Mouse (Mus musculus): Measurements from ENCODE around the gene Entpd6.
A peak's percentile ranks its signal among the peaks of the same experiment; 100 is the strongest.

The Entpd6 gene

DNA sequence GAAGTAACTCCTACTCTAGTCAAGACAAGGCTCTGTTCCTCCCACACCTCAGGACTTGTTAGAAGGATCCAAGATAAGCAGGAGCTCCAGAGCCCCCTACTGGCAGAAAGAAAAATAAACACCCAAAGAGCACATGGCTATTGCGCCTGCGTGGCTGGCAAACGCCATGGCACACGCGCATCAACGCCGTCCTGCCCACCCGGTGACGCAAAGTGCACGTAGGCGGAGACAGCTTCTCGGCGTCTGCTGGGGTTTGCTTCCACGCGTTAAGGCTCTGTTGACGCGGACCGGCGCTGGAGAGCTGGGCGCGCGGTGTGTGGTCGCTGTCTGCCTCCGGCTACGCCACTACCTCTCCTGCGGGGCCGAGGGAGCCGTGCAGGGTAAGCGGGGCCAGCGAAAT is at the start of gene Entpd6:
Entpd6 (plus strand) TSS at position 189 of the 400 bp plus-strand sequence.
- peak; percentile 94 for DNase-seq (ENCODE audit: extremely low spot score)

DNA sequence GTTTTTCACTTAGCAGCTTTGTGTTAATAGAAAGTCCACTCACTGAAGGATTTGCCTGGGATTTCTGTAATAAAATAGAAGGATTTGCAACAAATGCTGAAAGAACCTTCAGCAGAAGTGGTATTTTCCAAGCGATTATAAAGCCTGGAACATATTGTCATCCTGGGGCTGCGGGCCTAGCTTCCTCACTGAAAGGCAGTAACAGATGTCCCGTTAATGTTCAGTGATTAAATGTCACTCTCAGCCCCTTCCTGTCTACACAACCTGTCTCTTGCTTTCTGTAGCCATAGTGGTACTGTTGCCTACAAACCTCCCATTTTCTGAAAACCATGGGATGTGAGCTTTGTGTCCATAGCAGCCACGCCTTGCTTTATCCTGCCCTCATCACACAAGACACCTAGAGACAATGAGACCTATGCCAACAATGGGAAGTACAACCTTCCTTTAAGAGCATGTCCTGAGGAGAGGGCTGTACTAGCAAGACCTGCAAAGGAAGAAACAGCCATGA is 36.6 kb upstream of the Entpd6 start:
- DNase-seq (ENCODE audit: extremely low spot score), result no peak

GRCm38 (mm10) chr2:150735756-150736576 is 12.9 kb upstream of the Entpd6 start:
- peak; percentile 65 for DNase-seq (ENCODE audit: extremely low spot score)

- no peak for DNase-seq (ENCODE audit: extremely low spot score)
Measured at GRCm38 (mm10) chr2:150737881-150738280, 11.0 kb upstream of the Entpd6 start.

GRCm38 (mm10) chr2:150740145-150740841 is 8.5 kb upstream of the Entpd6 start:
- no peak for DNase-seq (ENCODE audit: extremely low spot score)

DNA sequence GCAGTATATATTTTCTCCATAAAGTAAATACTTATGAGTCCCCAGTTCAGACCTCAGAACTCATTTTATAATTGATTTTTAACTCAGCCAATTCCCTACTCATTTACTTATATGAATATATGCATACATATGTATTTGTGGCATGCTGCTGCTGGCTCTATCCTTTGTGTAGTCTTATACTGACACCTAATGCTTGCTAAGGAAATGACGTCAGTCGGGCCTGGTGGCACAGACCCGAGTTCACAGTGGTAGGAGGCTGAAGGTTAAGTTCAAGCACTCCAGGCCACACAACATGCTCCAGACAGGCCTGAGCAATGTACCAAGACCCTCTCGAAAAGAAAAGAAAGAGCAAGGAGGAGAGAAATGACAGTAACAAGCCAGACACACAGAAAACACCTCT is 7.4 kb upstream of the Entpd6 start:
- DNase-seq (ENCODE audit: extremely low spot score), result peak; percentile 16

DNA sequence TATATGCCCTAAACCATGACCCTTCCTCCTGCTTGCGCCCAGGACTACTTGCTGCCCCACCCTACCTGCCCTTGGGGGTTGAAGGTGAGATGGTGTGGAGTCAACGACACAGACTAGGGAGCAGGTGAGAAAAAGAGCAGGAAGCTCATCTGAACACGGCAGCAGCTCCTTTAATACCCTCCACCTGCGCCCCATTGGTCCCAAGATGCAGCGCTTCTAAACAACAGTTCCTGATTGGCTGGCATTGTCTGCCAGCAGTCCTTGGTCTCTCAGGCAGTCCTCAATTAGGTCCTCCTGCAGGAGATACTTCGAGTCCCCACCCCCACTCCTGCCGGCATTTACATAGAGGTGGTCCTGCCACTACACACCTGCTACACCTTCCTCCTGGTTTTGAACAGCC is 3.8 kb upstream of the Entpd6 start:
- DNase-seq (ENCODE audit: extremely low spot score), result no peak

DNA sequence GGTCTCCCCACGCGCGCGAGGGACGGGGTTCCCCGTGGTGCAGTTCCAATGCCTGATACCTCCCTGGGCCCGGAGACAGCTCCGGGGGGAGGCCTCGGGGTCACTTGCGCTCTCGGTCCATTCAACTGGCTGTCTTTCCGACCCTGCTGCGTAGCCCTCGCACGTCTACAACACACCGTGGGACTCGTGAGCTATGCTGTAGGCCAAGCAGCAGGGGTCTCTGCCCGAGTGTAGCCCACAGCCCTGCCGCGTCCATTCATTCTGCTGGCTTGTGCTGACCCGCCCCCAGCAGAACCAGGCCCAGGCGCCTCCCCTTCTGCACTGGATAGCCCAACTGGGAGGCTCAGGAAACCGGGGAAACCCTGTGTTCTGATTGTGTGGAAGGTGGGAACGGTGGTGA is 441 bp downstream of the Entpd6 start:
- DNase-seq (ENCODE audit: extremely low spot score), result no peak

DNA sequence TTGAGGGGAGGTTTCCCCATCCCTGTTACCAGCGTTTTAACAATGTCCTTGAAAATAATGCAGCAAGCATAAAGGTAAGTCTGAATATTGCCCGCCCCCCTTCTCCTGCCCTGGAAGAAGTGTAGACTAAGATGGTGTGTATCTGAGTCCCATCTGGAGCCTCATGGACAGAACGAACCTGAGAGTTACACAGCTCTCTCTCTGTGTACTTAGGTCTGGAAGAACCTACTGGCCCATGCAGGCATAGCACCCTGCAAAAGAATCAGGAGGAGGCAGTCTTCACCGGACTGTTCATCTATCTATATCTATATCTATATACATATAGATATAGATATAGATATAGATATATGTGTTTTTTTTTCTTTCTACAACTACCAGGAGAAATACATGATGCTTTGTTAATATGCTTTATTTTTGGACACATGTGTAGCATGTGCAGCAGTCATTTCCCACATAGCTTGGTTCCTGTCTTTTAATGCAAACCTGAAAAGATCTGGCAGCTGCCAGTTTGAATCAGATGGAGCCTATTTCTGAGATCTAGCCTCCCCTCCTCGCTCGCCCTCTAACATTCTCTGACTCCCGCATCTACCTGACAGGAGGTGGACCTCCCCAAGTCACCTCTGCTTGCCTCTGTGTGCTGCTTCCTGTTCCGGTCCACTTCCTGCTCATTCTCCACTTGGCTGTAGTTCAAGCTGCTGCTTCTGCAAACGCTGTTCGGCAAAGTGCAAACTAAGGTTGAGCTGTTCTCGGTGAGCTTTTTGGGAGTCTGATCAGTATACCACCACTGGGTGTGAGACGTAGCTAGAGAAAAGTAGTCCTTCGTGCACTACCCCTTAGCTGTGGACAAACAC is 1.5 kb downstream of the Entpd6 start:
- DNase-seq (ENCODE audit: extremely low spot score), result no peak

- no peak for DNase-seq (ENCODE audit: extremely low spot score)
Measured at GRCm38 (mm10) chr2:150755016-150755415, 6.2 kb downstream of the Entpd6 start.

DNA sequence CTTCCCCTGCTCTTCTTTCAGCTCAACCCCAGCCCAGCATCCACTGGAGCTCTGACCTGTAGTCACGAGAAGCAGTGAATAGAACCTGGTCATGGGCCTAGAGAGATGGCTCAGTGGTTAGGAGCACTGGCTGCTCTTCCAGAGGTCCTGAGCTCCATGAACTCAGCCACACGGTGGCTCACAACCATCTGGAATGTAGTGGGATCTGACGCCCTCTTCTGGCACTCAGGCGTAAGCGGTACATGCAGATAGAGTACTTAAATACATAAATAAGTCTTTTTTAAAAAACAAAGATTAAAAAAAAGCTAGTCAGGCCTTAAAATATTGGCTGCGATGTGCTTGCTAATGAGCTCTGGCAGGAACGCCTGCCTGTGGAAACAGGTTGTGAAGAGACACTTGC is 12.6 kb downstream of the Entpd6 start:
- DNase-seq (ENCODE audit: extremely low spot score), result no peak

DNA sequence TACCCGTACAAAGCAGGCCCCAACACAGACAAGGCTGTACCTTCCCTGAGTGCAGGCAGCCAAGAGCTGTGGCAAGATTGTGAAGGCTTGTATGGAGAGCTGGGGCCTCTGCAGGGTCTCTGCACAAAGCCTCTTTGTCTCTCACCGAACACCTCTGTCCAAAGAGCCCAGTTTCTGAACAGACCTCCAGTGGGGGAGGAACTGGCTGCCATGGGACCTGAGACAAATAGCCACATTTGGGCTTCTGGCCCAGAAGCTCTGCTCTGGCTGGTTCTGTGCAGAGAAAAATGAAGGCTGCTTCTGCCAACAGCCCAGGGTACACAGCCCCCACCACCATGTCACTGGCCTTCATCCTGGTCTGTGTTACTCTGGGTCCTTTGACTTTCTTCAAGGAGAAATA is 16.8 kb downstream of the Entpd6 start:
- DNase-seq (ENCODE audit: extremely low spot score), result no peak

- DNase-seq (ENCODE audit: extremely low spot score), result no peak
Measured at GRCm38 (mm10) chr2:150766083-150766862, 17.4 kb downstream of the Entpd6 start.

DNA sequence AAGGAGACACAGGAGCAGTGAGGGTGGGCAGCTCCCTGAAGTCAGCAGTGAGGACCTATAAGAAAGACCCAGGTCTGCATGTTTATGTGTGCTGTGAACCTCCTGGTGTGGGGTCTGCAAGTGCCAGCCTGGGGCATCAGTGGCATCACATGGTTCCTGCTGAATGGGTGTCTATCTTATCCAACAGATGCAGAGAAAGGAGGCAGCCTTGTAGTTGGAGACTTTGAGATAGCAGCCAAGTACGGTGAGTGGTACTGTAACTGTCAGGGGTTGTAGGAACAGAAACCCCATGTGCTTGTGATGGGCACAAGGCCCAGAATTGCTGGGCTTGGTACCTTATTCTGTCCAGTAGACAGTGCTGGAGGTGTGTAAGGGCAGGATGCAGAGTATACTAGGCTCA is 19.8 kb downstream of the Entpd6 start:
- no peak for DNase-seq (ENCODE audit: extremely low spot score)

- DNase-seq (ENCODE audit: extremely low spot score), result no peak
Measured at GRCm38 (mm10) chr2:150770747-150771146, 21.9 kb downstream of the Entpd6 start.

DNA sequence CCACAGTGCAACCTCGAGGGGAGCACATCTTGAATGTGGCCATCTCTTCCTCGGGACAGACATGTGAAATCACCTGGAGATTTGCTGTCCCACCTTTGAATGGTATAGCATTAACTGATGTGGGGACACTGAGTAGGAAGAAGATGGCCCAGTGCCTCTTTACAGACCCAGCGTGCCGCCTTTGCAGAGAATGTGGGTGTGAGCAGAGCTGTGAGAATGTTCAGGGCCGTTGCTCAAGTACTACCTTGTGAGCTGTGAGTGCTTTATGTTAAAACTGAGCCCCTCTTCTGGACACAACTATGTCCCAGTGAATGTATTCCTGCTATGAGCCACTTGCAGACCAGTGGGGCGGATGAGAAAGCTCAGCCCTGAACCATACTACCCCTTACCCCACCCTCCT is 22.3 kb downstream of the Entpd6 start:
- DNase-seq (ENCODE audit: extremely low spot score), result no peak

DNA sequence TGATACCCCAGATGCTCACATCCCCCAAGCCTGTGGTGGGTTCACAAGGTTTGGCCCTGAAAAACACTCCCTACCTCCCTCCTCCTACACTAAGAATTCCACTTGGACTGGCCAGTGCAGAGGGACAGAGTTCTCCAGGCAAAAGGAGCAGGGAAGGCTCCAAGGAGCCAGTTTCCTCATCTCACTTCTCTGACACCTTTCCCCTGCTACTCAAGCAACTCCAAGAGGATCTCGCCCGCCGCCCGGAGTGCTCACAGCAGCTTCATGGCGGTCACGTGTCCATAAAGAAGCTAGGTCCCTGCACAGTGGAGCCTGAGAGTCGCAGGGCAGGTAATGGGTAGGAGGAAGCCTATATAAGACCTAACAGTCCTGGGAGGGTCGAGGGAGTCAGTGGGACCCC is 23.2 kb downstream of the Entpd6 start:
- DNase-seq (ENCODE audit: extremely low spot score), result no peak

- no peak for DNase-seq (ENCODE audit: extremely low spot score)
Measured at GRCm38 (mm10) chr2:150772466-150773119, 23.8 kb downstream of the Entpd6 start.

- DNase-seq (ENCODE audit: extremely low spot score), result no peak
Measured at GRCm38 (mm10) chr2:150782801-150783200, 34.0 kb downstream of the Entpd6 start.

DNA sequence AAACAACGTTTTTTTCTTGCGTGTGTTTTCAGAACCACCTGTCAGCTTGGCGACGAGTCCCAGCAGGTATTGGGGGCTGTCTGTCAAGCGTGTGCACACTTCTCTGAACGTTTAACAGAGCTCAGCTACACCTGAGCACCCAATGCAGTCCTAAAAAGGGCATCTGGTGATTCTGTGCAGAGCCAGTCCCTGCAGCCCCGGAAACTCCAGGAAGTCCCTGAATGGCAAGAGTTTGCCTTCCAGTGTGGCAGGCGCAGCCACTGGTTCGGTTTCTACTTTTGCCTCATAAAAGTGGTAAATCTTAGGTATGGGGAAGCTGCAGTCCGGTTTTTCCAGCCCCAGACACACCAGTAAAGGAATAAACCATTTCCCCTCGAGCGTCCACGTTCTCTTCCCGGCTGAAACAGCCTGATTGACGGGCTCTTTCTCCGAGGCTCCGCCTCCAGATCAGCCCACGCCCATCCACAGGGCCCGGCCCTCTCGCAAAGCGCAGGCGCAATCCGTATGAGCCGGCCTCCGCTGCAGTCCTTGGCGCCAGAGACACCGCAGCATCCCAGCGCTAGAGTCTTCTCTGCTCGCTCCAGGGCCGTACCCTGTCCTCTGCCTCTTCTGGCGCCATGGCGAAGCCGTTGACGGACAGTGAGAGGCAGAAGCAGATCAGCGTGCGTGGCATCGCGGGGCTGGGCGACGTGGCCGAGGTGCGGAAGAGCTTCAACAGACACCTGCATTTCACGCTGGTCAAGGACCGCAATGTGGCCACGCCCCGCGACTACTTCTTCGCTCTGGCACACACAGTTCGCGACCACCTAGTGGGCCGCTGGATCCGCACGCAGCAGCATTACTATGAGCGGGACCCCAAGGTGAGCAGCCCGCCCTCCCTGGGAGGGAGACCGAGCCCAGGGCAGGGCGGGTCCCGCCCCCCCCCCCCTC is 37.7 kb downstream of the Entpd6 start, which contains the start of gene Pygb:
Pygb (plus strand) TSS at position 485 of the 930 bp plus-strand sequence.
- peak; percentile 89 for DNase-seq (ENCODE audit: extremely low spot score)
